Mouse (Mus musculus) kidney, adult 2 months (tissue): ENCODE results near the gene Kcnj6.

ENCODE experiments used
- CTCF ChIP-seq: fragments of 200-500 bp; conservative IDR thresholded peaks from 2 replicates; pipeline ENCODE4 v1.5.1; 2011; ENCODE audit warnings: low read depth, mild to moderate bottlenecking, control low read depth, low read length, moderate library complexity, mixed read lengths; ENCODE audit not compliant: insufficient read depth, insufficient read length
- POLR2A ChIP-seq: fragments of 200-500 bp; IDR thresholded peaks from one replicate; pipeline ENCODE4 v1.6.1; 2011; ENCODE audit warnings: low read depth, low read length, control low read depth

DNA sequence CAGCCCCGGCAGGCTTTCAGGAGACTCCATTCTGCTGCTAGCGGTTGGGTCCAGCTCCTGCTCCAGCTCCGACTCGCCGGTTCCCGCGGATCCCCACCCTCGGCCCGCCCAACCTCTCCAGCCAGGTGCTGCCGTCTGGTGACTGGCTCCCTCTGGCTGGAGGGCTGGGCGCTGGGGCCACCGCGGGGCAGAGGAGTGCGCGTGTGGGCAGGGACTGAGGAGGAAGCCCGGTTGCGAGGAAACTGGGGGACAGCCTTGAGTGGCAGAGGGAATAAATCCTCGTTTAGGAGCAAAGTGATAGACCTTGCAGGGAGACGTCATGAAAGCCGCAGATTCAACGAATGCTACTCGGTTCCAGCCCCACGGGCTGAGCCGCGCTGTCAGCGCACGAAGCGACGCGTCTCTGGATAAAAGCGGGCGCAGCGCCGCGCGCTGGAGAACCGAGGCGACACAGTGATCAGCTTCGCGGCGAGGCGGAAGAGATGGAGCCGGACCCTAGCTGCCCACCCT is at the start of gene Kcnj6:
- TF ChIP-seq POLR2A: no peak
- TF ChIP-seq CTCF: no peak
